Mouse (Mus musculus) gastrocnemius, postnatal 25 days (tissue): Measurements from ENCODE around the gene Henmt1. TPM values are rescaled to one million over a fixed set of nuclear protein-coding genes. Genes with fewer than 3 reads are reported as not detected.
A peak's percentile ranks its signal among the peaks of the same experiment; 100 is the strongest.

Experiments
- DNase-seq: peaks from one replicate; pipeline ENCODE4 v3.0.0; 2022
- total RNA-seq, 2 experiments: library from RNA; stranded (reverse); gene quantifications; 1 replicate in 1 of 2; 2 replicates in 1 of 2; pipeline ENCODE4 v1.2.3; 2021

Henmt1 gene
- total RNA-seq, 2 experiments from 2014 or later: not detected

DNA sequence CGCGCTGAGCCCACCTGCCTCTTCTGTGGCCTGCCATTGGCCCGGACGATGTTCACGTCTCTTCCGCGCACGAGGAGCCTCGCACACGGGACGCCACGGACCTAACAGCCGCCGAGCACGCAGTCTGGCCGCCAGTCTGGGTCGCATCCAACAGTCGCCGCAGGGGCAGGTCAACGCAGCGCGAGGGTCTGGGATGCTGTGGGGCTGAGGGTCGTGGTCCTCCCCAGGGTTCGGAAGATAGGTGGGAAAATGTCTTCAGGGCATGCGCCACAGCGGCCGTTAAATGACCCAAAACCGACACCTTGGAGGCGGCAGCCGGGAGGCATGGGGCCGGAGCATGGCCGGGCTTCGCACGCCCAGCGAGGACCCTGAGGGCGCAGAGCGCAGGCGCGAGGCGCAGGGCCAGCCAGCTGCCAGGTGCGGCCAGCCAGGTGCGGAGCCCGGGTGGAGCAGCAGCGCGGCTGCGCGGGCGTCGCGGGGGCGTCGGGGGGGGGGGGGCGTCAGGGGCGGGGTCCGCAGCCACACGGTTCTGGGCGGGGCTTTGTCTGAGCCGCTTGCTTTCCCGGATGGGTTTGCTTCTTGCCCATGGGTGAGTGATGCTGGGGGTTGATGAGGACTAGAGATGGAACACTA lies 444 bp downstream of the Henmt1 start, which contains the start of gene Gm9857:
Gene Gm9857 (minus strand): TSS at position 445 of the 633 bp plus-strand sequence.
- DNase-seq: no peak

DNA sequence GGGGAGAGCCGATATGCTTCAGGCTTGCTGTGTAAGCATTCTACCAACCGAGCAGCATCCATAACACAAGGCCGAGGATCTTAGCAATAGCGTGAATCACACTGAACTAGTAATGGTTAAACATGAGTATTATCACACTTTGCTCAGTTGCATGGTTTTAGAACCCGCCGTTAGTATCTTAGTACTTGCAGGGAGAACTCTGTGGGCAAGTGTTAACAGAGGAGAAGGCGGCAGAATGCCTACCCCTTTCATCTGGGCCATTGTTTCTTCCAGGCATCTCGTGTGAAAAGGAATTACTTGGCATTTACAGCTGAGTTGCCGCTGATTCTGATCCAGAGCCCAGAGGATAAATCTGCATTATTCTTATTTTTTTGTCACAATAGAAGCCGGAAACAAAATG lies 1.3 kb downstream of the Henmt1 start:
- no peak for DNase-seq

DNA sequence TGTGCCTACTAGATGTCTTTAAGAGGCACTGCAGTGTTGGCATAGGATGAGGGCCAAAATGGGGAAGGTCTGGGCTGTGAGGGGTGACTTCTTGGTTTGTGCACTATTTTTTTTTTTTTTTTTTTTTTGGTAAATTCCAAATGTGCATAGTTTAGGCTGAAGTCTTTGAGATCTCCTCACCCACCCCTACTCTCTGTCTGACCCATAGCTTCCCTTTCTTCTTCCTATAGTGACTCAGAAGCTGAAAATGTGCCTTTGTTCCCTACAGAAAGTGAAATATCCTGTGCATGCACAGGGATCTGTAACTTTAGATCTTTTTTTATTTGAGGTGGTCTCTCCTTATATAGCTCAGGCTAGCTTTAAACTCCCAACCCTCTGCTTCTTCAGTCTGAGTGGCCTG lies 18.3 kb downstream of the Henmt1 start:
- no peak for DNase-seq

DNA sequence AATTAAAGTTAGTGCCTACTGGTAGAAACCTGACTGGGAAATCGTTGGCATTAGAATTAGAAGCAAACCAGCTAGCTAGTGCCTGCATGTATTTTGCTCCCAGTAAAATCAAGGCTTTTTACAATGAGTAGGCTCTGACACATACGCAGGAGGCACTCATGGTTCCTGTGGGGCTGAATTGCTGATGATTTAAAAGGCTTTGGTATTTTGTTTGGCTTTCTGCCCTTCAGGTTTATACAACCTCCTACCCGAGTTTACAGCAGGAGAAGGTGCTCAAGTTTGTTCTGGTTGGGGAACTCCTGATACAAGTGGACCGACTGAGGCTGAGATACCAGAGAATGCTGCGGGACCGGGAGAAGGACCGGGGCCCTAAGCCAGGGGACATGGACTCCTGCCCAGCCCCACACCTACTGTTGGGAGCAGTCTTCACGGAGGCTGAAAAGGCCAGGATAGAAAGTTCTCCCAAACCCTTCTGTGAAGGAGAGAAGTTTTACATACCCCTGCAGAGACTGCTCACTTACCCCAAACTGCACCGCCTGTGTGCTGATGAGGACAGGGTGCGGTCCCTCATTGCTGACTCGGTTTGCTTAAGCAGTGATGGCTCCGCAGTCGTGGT lies 20.1 kb downstream of the Henmt1 start:
- DNase-seq: no peak

DNA sequence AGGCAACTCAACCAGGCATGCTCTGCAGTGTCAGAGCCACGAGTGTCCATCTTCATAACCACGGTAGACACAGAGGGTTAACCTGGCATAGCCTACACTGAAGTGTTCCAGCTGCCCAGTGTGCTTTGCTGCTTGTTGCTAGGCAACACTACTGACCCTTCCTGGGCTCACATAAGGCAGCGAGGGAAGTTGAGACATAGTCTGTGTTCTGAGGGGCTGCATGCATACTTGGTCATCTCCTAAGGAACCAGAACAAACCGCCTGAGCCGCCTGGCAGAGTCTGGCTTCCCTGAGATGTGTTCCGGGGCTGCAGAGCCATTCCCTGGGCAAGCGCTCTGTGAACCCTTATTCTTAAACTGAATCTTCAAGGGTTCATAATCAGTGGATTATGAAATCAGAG lies 21.6 kb downstream of the Henmt1 start:
- no peak for DNase-seq

DNA sequence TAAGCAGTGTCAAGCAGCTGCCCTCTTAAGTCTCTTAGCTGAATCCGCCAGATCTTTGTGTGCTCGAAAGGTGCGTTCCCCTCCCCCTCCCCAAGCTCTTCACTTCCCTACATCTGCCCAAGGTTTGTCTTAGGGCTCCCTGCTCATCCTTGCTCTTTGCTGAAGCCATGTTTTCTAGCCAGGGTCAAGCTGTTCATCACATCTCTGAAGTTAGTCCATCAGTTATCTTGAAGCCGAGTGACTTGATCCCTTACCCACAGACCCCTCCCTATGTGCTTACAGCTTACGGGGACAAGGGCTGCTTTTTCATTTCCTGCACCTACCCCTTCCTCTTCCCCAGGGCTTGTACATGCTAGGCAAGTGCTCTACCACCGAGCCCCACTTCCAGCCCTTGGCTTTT lies 22.0 kb downstream of the Henmt1 start:
- no peak for DNase-seq

DNA sequence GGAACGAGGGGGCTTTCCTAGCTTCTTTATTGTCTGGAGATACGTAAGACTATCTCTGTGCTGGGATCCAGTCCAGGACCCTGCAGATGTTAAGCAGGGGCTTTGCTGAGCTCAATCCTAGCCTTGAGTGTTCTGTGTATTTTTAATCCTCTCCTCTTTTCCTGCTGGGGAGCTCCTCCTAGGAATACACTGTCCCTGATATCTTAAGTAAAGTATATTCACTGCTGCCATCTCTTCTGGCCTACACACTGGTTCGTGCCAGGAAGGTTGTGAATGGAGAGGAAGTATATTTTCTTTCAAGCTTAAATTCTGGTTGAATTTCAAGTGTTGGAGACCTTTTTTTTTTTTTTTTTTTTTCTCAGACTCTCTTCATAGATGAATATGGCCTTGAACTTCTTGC lies 23.6 kb downstream of the Henmt1 start:
- no peak for DNase-seq

DNA sequence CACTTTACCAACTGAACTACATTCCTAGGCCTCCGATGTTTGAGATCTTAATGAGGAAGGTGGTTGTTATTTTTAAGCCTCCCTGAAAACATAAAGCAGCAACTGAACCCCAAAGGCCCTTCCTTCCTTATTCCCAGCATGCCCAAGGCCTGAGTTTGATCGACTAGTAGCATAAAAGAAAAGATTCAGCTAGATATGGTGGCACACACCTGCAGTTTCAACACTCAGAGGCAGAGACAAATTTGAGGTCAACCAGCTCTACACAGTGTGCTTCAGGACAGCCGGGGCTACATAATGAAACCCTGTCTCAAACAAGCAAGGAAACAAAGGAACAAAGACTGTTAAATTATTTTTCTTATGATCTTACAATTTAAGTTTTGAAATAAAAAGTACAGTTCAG lies 24.1 kb downstream of the Henmt1 start:
- no peak for DNase-seq

DNA sequence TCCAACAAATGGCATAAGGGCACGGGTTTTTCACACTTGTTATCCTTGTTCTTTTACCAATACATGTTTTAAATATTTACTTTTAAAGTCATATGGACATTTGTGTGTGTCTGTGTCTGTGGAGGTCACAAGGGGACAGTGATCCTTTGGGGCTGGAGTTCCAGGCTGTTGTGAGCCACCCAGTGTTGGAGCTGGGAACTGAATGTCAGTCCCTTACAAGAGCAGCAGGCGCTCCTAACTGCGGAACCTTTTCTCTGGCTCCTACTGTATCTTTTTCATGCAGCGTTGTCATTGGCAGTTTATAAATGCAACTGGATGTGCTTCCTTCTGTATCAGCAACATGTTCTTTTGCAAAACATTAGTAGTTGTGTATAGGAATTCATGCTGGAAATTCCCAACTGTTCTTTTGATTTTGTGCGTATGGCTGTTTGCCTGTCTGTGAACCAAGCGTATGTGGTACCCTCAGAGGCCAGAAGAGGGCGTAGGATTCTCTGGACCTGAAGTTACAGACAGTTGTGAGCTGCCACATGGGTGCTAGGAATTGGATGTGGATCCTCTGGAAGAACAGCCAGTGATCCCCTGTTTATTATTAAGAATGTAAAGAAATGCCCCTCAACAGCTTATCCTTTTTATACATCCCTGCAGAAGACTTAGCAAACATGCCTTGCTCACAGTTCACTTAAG lies 24.8 kb downstream of the Henmt1 start:
- DNase-seq: no peak

DNA sequence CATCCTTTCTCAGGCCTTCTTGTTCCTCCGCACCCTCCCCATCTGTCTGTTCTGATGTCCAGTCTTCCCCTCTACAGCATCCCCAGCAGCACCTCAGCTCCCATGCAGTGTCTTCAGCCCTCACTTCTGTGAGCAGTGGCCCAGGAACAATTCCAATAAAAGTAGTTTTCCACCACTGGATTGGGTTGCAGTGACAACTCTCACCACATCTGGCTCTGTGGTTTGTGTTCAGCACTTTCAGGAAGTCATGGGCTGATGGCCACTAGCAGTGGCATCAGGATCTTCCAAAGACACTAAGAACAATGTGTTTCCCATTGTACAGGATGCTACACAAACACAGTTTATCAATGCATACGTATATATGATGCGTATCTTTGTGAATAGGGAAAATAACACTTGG lies 26.4 kb downstream of the Henmt1 start:
- no peak for DNase-seq

DNA sequence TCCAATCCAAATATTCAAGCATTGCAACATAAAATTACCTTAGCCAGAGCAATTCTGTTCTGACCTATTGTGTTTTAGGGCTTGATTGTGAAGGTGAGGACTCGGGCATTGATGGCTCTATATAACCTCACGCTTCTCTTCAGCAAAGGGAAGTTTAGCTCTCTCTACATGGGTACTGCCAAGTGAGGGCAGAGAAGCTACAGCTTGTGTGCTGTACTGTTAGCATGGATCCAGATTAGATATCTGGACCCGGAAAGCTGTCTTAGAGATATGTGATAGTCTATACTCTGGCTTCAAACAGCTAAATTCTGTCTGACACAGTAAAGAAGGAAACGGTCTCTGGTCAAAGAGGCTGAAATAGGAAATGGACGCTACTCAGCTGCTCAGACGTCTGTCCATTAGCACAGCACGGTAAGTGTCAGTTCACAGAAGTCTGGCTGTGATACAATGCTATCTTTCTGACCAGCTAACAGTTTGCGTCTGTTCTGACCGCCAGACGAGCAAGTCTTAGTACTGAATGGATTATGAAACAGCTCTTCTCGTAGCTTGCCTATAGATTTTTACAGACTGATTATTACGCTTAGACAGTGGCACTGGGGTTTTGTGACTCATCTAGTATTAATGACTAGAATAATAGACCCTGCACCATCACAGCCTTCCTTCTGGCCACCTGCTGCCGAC lies 34.4 kb downstream of the Henmt1 start:
- DNase-seq: no peak

DNA sequence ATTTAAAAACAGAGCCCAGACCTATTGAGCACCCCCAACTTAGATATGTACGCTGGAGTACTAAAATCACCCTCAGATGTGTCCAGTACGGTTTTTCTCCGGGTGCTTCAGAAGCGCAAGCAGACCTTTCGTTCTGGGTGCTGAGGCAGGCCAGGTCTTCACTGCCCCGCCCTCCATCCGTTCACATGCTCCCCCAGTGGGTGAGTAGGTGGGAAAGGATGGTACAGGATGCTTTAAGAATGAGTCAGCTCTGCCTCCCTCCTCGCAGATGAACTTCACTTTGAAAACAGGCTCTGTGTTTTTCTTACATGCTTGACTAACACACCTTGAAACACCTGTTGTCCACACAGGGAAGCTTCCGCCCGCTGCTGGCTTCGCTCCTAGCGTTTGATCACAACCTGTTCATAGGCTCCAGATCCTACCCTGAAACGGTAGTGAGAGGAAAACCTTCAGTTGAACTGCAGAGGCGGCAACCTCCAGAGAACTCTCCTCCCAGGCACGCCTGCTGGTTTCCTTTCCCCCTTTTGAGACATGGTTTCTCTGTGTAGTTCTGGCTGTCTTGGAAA lies 35.3 kb downstream of the Henmt1 start:
- DNase-seq: no peak

DNA sequence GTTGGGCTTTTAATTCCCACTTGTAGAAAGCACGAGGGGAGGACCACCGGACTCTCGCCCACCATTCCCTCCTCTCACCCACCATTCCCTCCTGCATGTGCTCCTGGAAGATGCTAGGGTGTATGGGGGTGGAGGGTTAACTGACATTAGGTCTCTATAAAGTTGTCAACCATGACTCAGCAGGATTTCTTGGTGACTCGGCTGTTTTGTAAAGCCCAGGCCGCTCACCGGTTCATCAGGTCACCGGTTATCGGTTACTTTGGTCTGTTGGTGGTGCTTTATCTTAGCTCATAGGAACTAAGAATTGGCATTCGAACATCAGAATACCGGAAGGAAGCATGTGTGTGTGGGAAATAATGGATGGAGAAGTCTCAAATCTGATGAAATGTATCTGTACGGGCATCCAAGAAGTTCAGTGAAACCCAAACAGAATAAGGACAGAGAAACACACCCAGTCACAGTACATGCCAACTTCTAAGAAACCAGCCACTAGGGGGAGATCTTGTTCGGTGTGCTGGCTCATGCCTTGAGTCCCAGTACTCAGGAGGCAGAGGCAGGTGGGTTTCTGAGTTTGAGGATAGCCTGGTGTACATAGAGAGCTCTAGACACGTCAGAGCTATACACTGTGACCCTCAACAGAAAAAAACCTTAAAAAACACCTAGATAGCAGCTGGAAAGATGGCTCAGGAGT lies 37.8 kb downstream of the Henmt1 start:
- DNase-seq: no peak

DNA sequence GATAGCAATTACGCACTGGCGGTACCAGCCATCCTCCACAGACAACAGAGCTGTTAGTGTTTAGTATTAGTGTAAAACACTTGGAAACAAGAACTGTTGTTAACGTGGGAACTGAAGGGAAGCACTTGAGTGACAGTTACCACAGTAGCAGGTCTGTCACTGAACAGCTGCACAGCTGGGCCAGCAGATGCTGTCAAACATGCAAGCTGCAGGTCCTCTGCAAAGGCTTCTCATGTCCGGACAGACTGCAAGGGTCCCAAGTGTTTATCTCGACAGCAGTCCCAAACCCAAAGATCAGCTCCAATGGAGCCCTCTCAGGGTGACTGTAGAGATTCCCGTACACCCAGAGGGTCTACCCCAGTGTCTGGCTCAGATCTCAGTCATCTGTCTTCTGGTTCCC lies 42.3 kb downstream of the Henmt1 start:
- DNase-seq: no peak

DNA sequence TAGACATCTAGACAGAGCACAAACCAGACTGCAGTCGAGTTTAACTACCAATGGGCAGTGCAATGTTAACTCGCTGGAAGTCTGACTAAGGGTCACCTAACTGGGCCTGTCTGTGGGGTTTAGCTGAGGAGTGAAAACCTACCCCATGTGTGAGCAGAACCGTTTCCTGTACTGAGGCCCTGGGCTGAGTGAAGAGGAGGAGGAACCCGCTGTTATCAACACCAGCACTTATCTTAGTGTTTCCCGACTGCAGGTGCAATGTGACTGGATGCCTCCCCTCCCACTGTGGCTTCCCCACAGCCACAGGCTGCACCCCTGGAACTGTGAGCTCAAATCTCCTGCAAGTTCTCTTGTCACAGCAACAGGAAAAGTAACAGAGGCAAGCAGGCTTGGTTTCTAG lies 44.3 kb downstream of the Henmt1 start:
- no peak for DNase-seq

DNA sequence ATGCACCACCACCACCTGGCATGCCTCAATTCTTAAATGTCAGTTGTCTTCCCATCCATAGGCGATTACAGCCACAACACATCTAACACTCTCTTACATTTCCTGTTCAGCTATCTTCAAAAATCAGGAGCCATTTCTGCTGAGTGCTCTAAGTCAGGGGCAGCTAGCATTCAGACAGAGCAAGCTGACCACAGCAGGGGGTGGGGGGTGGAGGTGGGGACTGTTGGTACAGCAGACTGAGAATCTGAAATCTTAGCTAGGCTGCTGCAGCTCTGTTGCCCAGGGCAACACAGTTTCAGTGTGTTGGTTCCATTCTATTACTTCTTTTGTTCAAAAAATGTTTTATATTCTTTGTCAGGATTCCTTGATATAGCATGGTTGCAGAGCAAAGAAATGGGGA lies 46.9 kb downstream of the Henmt1 start:
- no peak for DNase-seq

DNA sequence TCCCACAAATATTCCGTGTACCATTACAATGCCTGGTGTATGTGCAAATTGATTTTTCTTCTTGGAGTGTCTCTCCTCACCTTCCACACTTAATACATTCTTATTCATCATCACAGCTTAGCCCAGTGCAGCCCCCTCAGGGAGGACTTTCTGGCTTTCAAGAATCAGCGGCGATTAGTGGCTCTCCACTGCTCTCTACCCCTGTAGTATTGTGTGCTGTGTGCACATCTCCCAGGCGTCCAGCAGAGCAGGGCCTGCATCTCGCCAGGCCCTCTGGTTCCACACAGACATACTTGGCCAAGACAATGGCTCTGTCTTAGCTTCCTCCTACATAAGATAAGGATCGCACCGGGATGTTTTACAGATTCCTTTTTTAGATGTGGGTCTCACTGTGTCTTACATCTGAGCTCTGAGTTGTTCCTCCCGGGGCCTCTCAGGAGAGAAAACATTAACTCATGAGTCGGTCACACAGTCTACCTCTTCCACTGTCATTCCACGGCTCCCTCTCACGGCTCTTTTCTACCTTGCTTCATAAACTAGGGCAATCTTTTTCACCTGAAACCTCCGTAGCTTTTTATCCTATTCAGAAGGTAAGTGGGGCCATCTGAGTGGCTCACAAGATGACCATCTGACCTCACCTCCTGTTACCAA lies 47.5 kb downstream of the Henmt1 start:
- DNase-seq: no peak

DNA sequence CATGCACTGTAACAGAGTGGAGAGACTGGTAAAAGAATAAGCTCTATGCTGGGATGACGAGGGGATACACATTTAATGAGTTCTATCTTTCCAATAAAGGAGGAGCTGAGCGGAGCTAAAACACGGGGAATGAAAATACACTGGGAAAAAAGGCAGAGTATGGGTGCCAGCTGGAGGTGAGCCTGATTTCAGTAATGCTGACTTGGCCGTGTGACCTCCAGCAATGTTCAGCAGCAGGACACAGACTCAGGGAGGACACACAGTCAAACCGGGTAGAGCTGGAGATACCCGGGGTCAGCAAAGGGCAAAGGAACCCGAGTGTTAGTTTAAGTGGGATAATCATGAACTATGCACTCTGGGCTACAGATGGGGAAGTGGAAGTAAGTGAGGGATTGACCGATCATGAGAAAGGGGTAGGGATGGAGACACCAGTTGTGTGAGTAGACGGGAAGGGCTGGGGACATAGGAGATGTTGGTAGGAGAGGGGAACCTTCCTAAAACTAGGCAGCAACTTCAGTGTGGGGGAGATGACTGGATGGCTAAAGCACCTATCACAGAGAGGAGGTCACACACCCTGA lies 50.4 kb downstream of the Henmt1 start:
- DNase-seq: peak; percentile 40

DNA sequence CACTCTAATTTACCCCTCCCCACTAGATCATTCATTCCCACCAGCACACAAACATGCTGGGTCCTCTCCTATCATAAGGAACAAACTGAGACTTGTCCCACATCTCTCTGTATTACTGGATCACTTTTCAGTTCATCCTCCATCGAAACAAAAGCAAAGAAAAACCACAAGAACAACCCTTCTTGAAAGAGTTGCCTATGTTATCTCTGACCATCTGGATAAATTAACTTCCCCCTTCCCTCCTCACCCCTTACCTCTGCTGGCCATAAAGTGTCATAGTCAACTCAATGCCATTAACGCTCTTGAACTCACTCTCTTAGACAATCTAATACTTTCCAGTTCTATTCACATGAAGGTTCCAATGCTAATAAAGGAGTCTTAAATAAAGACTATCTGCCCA lies 54.8 kb downstream of the Henmt1 start:
- DNase-seq: no peak

DNA sequence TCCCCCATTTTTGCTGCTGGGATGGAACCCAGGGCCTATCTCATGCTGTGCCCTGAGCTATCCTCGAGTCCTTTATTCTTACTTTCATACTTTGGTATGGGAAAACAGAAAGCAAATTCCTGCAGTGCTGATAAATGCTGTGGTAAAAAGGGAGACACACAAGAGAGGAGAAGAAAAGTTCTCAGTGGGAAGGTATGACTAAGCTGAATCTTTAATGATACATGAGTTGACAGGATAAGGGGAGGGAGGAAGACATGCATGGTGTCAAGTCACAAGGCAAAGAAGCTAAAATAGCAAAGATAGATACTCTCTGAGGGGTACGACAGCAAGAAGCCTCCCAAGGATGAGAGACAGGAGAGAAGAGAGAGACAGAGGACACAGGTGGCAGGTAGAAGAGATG lies 55.7 kb downstream of the Henmt1 start:
- DNase-seq: no peak

DNA sequence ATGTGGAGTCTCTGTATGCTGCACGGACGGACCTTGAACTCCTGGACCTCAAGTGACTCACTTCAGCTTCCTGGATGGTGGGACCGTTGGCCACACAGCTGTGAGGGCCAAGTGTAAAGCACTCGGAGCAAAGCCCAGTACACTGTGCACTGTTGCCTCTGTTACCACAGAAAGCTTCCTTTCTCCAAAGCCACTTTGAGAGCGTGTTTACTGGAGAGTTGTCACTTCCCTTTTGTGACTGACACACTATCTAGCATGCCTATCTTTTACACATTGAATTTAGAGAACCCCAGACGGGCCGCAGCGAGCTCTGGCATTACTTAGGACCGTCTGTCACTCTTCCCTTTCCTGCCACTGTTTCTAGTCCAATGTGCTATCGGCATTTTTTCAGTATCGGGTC lies 57.6 kb downstream of the Henmt1 start:
- DNase-seq: no peak
